Mouse (Mus musculus) forebrain, postnatal 0 days (tissue): ENCODE data around the gene Pik3r6. TPM values are rescaled to one million over a fixed set of nuclear protein-coding genes. Genes with fewer than 3 reads are reported as not detected.
A peak's percentile ranks its signal among the peaks of the same experiment; 100 is the strongest.

ENCODE experiments used
- ATAC-seq: fragments of 200-750 bp; cut with Nextera tagmentation; 2 replicates; pipeline ENCODE4 v1.8.0; 2017; ENCODE audit warnings: mild to moderate bottlenecking, moderate library complexity
- DNase-seq: peaks from one replicate; pipeline ENCODE4 v3.0.0-alpha.2; 2015
- H3K27ac ChIP-seq: fragments of 300-500 bp; sonication (generic); 2 replicates; pipeline ENCODE4 v1.5.1; 2014; ENCODE audit warnings: low read depth, mild to moderate bottlenecking, antibody characterized with exemption, low read length, moderate library complexity, mixed read lengths
- H3K27me3 ChIP-seq: fragments of 300-500 bp; sonication (generic); 2 replicates; pipeline ENCODE4 v1.6.1; 2014; ENCODE audit warnings: mild to moderate bottlenecking, low read length, mixed read lengths; ENCODE audit not compliant: insufficient read depth
- H3K36me3 ChIP-seq: fragments of 300-500 bp; sonication (generic); 2 replicates; pipeline ENCODE4 v1.6.1; 2014; ENCODE audit warnings: mild to moderate bottlenecking, moderate library complexity; ENCODE audit not compliant: insufficient read depth
- H3K4me1 ChIP-seq: fragments of 300-500 bp; sonication (generic); 2 replicates; pipeline ENCODE4 v1.6.1; 2014; ENCODE audit warnings: antibody characterized with exemption; ENCODE audit not compliant: insufficient read depth
- H3K4me2 ChIP-seq: fragments of 300-500 bp; sonication (generic); 2 replicates; pipeline ENCODE4 v1.6.1; 2014; ENCODE audit warnings: low read depth, mild to moderate bottlenecking, moderate library complexity
- H3K4me3 ChIP-seq: fragments of 300-500 bp; sonication (generic); 2 replicates; pipeline ENCODE4 v1.5.1; 2014; ENCODE audit warnings: low read depth, low read length, mixed read lengths
- H3K9ac ChIP-seq: fragments of 300-500 bp; sonication (generic); 2 replicates; pipeline ENCODE4 v1.6.1; 2014; ENCODE audit warnings: mild to moderate bottlenecking
- H3K9me3 ChIP-seq: fragments of 300-500 bp; sonication (generic); 2 replicates; pipeline ENCODE4 v1.6.1; 2016; ENCODE audit warnings: low read length
- CTCF ChIP-seq: sonication (generic); IDR thresholded peaks from 2 replicates; pipeline ENCODE4 v1.5.1; 2016; ENCODE audit warnings: antibody characterized with exemption, control low read depth, low read depth
- WGBS: fragments of 180-500 bp; shearing (Covaris S2); extraction: QIAGEN DNeasy Blood & Tissue Kit; methylation state at CpG from one replicate; pipeline ENCODE4 v1.1.7; 2014; 5-methylcytosine and 5-hydroxymethylcytosine counted together
- polyA plus RNA-seq: library from polyadenylated mRNA; unstranded; fragments of >200 nt; fragmentation: Nextera tagmentation; extraction: Ambion mirVana; gene quantifications from 2 replicates; pipeline ENCODE4 v1.2.1, GENCODE M21; 2015
- total RNA-seq: library from RNA; depleted of rRNA; stranded (reverse); fragments of >200 nt; gene quantifications from 2 replicates; pipeline ENCODE4 v1.2.3, GENCODE M21; 2014; rRNA removed

The Pik3r6 gene
- total and polyA plus RNA-seq, 2 experiments from 2014 or later = 1.5 to 1.8 TPM

GRCm38 (mm10) chr11:68586721-68587120 is 83.9 kb downstream of the Pik3r6 start, which contains the start of gene Ccdc42:
Gene Ccdc42 (plus strand): TSS chr11:68587021.
- Histone ChIP-seq H3K4me2 (no peak within 1 kb of the TSS), H3K9ac (no peak within 1 kb of the TSS), H3K4me3 (no peak within 1 kb of the TSS), H3K27me3 (no peaks in the 10 kb centered on the region), H3K36me3 (no peaks in the 10 kb centered on the region), H3K4me1 (peaks cover 10% of the 10 kb centered on the region; the same call in 1 of the 2 replicates), H3K27ac (no peak within 1 kb of the TSS), H3K9me3 (no peaks in the 10 kb centered on the region)
- TF ChIP-seq CTCF = no peak
- WGBS = 71% methylated on average over 5 of the region's 5 CpGs
- no peak for ATAC-seq
- DNase-seq = no peak

DNA sequence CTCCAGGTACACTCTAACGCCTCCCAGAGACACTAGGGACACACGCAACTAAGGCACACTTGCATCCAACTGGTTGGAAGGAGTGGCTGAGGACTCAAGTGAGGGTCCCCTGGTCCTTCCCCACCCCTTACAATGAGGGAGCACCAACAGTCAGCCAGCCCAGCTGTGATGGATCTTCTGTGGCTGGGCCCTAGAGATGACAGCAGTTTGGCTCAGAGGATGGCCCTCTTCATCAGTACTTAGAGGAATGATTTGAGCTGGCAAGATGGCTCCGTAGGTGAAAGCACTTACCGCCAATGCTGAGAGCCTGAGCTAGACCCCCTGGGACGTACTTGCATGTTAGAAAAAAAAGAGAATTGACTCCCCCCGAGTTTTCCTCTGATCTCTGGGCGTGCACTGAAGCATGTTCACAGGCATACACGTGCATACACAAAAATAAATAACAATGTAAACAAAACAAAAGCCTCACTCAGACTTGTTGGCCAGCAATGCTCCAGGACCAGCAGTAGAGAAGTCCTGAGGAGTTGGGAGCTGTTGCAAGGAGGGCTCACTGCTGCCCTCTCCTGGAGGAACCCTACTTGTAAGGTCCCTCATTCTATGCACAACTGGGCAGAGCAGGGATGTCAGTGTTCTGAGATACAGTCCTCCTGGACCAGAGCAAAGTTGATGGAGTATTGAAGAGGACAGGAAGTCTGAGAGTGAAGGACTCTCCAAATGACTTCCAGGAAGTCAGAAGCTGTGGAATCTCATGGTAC is 86.4 kb downstream of the Pik3r6 start:
- DNase-seq (peak; percentile 50), ATAC-seq (no peak)
- Histone ChIP-seq H3K4me2 (no peak overlapping the region), H3K4me3 (no peak overlapping the region), H3K36me3 (no peaks in the 10 kb centered on the region), H3K9ac (no peak overlapping the region), H3K27ac (no peak overlapping the region), H3K4me1 (peaks cover under 1% of the 10 kb centered on the region; the same call in 1 of the 2 replicates), H3K27me3 (no peaks in the 10 kb centered on the region), H3K9me3 (no peaks in the 10 kb centered on the region)
- WGBS = 68% methylated on average over 8 of the region's 8 CpGs
- peak; percentile 75 for TF ChIP-seq CTCF

DNA sequence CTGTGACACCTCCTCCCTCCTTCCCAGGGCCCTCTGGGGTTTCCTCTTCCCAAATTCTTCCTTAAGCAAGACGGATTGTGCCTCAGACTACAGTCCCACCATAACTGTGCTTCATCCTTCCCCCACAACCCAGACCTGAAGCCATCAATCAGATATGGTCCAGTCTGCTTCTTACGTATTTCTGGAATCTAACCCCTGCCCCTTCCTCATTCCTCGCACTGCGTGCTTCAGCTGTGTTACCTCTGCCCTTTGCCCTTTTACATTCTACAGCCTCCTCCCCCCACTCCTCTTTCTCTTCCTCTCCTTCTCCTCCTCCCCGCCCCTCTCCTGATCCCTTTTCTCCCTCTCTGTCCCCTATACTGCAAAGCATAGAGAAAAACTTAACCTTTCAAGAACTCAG is 88.9 kb downstream of the Pik3r6 start:
- 43% methylated on average over 5 of the region's 5 CpGs for WGBS
- H3K4me3 ChIP-seq = no peak overlapping the region
- H3K27me3 ChIP-seq = no peaks in the 10 kb centered on the region
- H3K4me1 ChIP-seq = no peaks in the 10 kb centered on the region
- H3K36me3 ChIP-seq = no peaks in the 10 kb centered on the region
- TF ChIP-seq CTCF = no peak
- H3K9me3 ChIP-seq = no peaks in the 10 kb centered on the region
- H3K4me2 ChIP-seq = no peak overlapping the region
- no peak for DNase-seq
- H3K27ac ChIP-seq = no peak overlapping the region
- no peak for ATAC-seq
- no peak overlapping the region for H3K9ac ChIP-seq

GRCm38 (mm10) chr11:68593247-68593646 is 90.4 kb downstream of the Pik3r6 start:
- no peaks in the 10 kb centered on the region for H3K36me3 ChIP-seq
- no peak for ATAC-seq
- no peak overlapping the region for H3K27ac ChIP-seq
- no peak overlapping the region for H3K9ac ChIP-seq
- no peaks in the 10 kb centered on the region for H3K27me3 ChIP-seq
- no peak overlapping the region for H3K4me3 ChIP-seq
- no peaks in the 10 kb centered on the region for H3K4me1 ChIP-seq
- TF ChIP-seq CTCF = no peak
- no peaks in the 10 kb centered on the region for H3K9me3 ChIP-seq
- WGBS = 77% methylated on average over 3 of the region's 3 CpGs
- no peak overlapping the region for H3K4me2 ChIP-seq
- no peak for DNase-seq

DNA sequence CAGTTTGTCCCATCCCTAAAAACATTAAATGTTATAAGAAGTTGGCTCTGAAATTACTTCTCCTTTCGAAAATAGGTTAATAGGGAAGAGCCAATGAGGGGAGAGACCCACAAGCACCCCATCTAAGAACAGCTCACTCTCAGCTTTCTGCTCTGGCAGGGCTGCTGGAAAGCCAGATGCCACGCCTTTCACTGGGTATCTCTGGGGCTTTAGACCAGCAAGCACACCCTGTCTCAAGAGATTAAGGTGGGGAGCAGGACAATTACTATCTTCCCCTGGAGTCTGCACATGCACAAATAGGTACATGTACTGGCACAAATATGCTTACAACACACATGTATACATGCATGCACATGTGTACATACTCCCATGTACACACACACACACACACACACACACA is 95.1 kb downstream of the Pik3r6 start:
- Histone ChIP-seq H3K9me3 (no peaks in the 10 kb centered on the region), H3K4me2 (no peak overlapping the region), H3K4me3 (no peak overlapping the region), H3K27me3 (no peaks in the 10 kb centered on the region), H3K4me1 (no peaks in the 10 kb centered on the region), H3K9ac (no peak overlapping the region), H3K36me3 (no peaks in the 10 kb centered on the region), H3K27ac (no peak overlapping the region)
- TF ChIP-seq CTCF = no peak
- ATAC-seq = no peak
- WGBS = 94% methylated on average over 2 of the region's 2 CpGs
- DNase-seq = no peak

- H3K27ac ChIP-seq = no peak overlapping the region
- no peaks in the 10 kb centered on the region for H3K9me3 ChIP-seq
- DNase-seq = no peak
- H3K27me3 ChIP-seq = no peaks in the 10 kb centered on the region
- H3K4me2 ChIP-seq = no peak overlapping the region
- TF ChIP-seq CTCF = no peak
- ATAC-seq = no peak
- H3K9ac ChIP-seq = no peak overlapping the region
- WGBS = 44% methylated on average over 6 of the region's 6 CpGs
- H3K4me1 ChIP-seq = no peaks in the 10 kb centered on the region
- no peak overlapping the region for H3K4me3 ChIP-seq
- no peaks in the 10 kb centered on the region for H3K36me3 ChIP-seq
Measured at GRCm38 (mm10) chr11:68600551-68601021, 97.8 kb downstream of the Pik3r6 start.

DNA sequence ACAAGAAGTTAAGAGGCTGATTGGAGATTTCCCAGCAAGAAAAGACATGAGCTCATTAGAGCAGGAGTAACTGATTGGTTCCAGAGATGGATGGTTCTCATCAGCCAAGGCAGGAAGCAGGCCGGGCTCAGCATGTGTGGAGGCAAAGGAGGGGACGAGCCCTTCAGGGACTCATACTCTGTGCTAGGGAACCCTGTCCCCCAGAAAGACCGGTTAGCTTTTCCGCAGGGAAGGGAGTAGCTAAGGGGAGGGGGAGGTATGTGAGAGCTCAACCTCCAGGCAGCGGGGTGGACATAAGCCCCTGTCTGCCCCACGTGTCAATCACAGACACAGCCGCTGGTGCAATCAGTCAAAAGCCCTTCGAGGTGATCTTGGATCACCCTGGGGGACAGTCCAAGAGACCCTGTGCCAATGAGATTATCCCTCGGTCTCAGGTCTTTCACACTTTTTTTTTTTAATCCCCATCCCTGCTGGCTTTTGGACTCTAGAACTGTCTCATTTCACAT is 98.7 kb downstream of the Pik3r6 start:
- H3K4me1 ChIP-seq = no peaks in the 10 kb centered on the region
- no peak overlapping the region for H3K4me3 ChIP-seq
- no peak for ATAC-seq
- H3K9me3 ChIP-seq = no peaks in the 10 kb centered on the region
- no peak for TF ChIP-seq CTCF
- no peak overlapping the region for H3K27ac ChIP-seq
- no peaks in the 10 kb centered on the region for H3K36me3 ChIP-seq
- no peak for DNase-seq
- no peaks in the 10 kb centered on the region for H3K27me3 ChIP-seq
- H3K4me2 ChIP-seq = no peak overlapping the region
- H3K9ac ChIP-seq = no peak overlapping the region
- WGBS = 15% methylated on average over 9 of the region's 9 CpGs

Other genes with a start within 250 kb of the Pik3r6 start
- 22.9 and 35.5 TPM in 2 replicates for gene Ntn1, start 102.2 kb upstream of the Pik3r6 start, total RNA-seq
- gene Ntn1, start 102.2 kb upstream of the Pik3r6 start, polyA plus RNA-seq = 4.0 and 6.0 TPM in 2 replicates
- 0.54 and 1.8 TPM in 2 replicates for gene Pik3r5, start 70.9 kb upstream of the Pik3r6 start, total RNA-seq
- gene Pik3r5, start 70.9 kb upstream of the Pik3r6 start, polyA plus RNA-seq = 0.24 and 0.54 TPM in 2 replicates
- gene Mfsd6l, start 53.2 kb downstream of the Pik3r6 start, total RNA-seq = 0.15 and 0.24 TPM in 2 replicates
- gene Mfsd6l, start 53.2 kb downstream of the Pik3r6 start, polyA plus RNA-seq = 0.15 and 0.25 TPM in 2 replicates
- gene Ccdc42, start 84.0 kb downstream of the Pik3r6 start, total RNA-seq = 0.46 and 1.3 TPM in 2 replicates
- gene Ccdc42, start 84.0 kb downstream of the Pik3r6 start, polyA plus RNA-seq = 0.43 and 0.85 TPM in 2 replicates
- 141 and 183 TPM in 2 replicates for gene Myh10, start 188.5 kb downstream of the Pik3r6 start, total RNA-seq
- gene Myh10, start 188.5 kb downstream of the Pik3r6 start, polyA plus RNA-seq = 50.4 and 68.0 TPM in 2 replicates